Mouse (Mus musculus): ENCODE measurements around the gene P2ry4.

GRCm38 (mm10) chrX:100629076-100629475, 34.4 kb upstream of the P2ry4 start:
- TF ChIP-seq CTCF (IDR thresholded peaks at IDR 0.05; ENCODE audit: extremely low read depth, insufficient read depth, low read length) (no peak), POLR2A (IDR thresholded peaks at IDR 0.05; ENCODE audit: extremely low read depth, insufficient read depth, low read length) (no peak)
